Mouse (Mus musculus) cortical plate, adult 2 months (tissue): ENCODE measurements around the gene Bdkrb2.

Experiments used
- CTCF ChIP-seq: fragments of 200-500 bp; IDR thresholded peaks from 2 replicates; pipeline ENCODE4 v1.5.1; 2011; ENCODE audit warnings: mild to moderate bottlenecking, control low read depth, low read length; ENCODE audit not compliant: insufficient read depth; ENCODE audit errors: extremely low read depth
- POLR2A ChIP-seq: fragments of 200-500 bp; IDR thresholded peaks from 2 replicates; pipeline ENCODE4 v1.6.1; 2011; ENCODE audit warnings: mild to moderate bottlenecking, low read length, control low read depth; ENCODE audit not compliant: insufficient read depth; ENCODE audit errors: extremely low read depth

- TF ChIP-seq POLR2A: no peak
- TF ChIP-seq CTCF: no peak
Observed at GRCm38 (mm10) chr12:105549835-105550802, 12.9 kb upstream of the Bdkrb2 start.
